Mouse (Mus musculus) liver, adult 2 months (tissue): ENCODE data around the gene Gpc6.

Experiments
- CTCF ChIP-seq: fragments of 200-500 bp; IDR thresholded peaks from 2 replicates; pipeline ENCODE4 v1.5.1; 2011; ENCODE audit warnings: low read depth, low read length, control low read depth
- POLR2A ChIP-seq: fragments of 200-500 bp; IDR thresholded peaks from 2 replicates; pipeline ENCODE4 v1.6.1; 2011; ENCODE audit warnings: low read length, control low read depth; ENCODE audit not compliant: insufficient read depth; ENCODE audit errors: extremely low read depth

GRCm38 (mm10) chr14:117053361-117053760, 128.2 kb downstream of the Gpc6 start:
- no peak for TF ChIP-seq CTCF
- TF ChIP-seq POLR2A, result no peak
